Mouse (Mus musculus): Measurements from ENCODE around the gene Gm11027.

DNA sequence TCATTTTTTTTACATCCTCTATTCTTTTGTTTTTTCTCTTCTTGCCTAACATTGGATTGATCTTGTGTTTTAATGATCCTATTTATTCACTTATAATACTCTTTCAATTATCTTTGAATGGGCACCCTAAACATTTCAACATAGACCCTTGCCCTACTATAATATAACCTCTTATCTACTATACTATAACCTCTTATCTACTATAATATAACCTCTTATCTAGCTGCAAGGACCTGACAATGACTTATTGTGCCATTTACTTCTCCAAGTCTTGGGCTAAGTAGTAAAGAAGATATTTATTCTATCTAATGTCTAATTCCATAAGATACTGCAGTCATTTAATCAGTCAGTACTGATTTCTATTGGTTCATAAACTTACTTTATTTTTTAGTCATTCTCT, 36.8 kb upstream of the Gm11027 start:
- TF ChIP-seq POLR2A (IDR thresholded peaks at IDR 0.05; ENCODE audit: borderline replicate concordance, insufficient read depth, low read length) (no peak), CTCF (IDR thresholded peaks at IDR 0.05; ENCODE audit: borderline replicate concordance, insufficient read depth, low read depth, low read length) (no peak)

All from cerebellum, adult 2 months (tissue).